Mouse (Mus musculus): ENCODE data around the gene Ins2. TPM values are rescaled to one million over a fixed set of nuclear protein-coding genes. Genes with fewer than 3 reads are reported as not detected.

The Ins2 gene
- 0.60 TPM in 1 of 2 replicates, not detected in the other for polyA plus RNA-seq (2015; fragmentation: Nextera tagmentation; extraction: Ambion mirVana)

- Histone ChIP-seq H3K9ac (replicated peaks) (no peak within 1 kb of the TSS), H3K27me3 (replicated peaks) (no peaks in the 10 kb centered on the region), H3K4me2 (no peak within 1 kb of the TSS), H3K9me3 (replicated peaks) (no peaks in the 10 kb centered on the region), H3K36me3 (no peaks in the 10 kb centered on the region), H3K4me3 (replicated peaks) (no peak within 1 kb of the TSS), H3K27ac (replicated peaks) (no peak within 1 kb of the TSS), H3K4me1 (no peaks in the 10 kb centered on the region)
- no peak for ATAC-seq (ENCODE audit: low FRiP score)
- WGBS: 78% methylated on average over 1 of the region's 1 CpGs
These were observed at the start of gene Ins2 for GRCm38 (mm10) chr7:142743281-142743680. Gene Ins2 (minus strand): TSS chr7:142743381.

GRCm38 (mm10) chr7:142792650-142793275, 49.6 kb upstream of the Ins2 start:
- H3K36me3 ChIP-seq: no peaks in the 10 kb centered on the region
- ATAC-seq (ENCODE audit: low FRiP score): no peak
- no peaks in the 10 kb centered on the region for H3K4me1 ChIP-seq
- H3K9ac ChIP-seq (replicated peaks): no peak overlapping the region
- 40% methylated on average over 1 of the region's 1 CpGs for WGBS
- H3K27me3 ChIP-seq (replicated peaks): no peaks in the 10 kb centered on the region
- no peak overlapping the region for H3K4me2 ChIP-seq
- no peak overlapping the region for H3K4me3 ChIP-seq (replicated peaks)
- no peaks in the 10 kb centered on the region for H3K9me3 ChIP-seq (replicated peaks)
- H3K27ac ChIP-seq (replicated peaks): no peak overlapping the region

- H3K9ac ChIP-seq (replicated peaks): no peak overlapping the region
- H3K27ac ChIP-seq (replicated peaks): no peak overlapping the region
- WGBS: 63% methylated on average over 9 of the region's 9 CpGs
- no peaks in the 10 kb centered on the region for H3K4me1 ChIP-seq
- H3K4me2 ChIP-seq: no peak overlapping the region
- H3K27me3 ChIP-seq (replicated peaks): no peaks in the 10 kb centered on the region
- no peak overlapping the region for H3K4me3 ChIP-seq (replicated peaks)
- no peaks in the 10 kb centered on the region for H3K36me3 ChIP-seq
- ATAC-seq (ENCODE audit: low FRiP score): no peak
- H3K9me3 ChIP-seq (replicated peaks): no peaks in the 10 kb centered on the region
These were observed 46.5 kb upstream of the Ins2 start for GRCm38 (mm10) chr7:142789667-142790066.

GRCm38 (mm10) chr7:142737772-142738171, 5.4 kb downstream of the Ins2 start:
- no peak overlapping the region for H3K9ac ChIP-seq (replicated peaks)
- no peak overlapping the region for H3K27ac ChIP-seq (replicated peaks)
- no peaks in the 10 kb centered on the region for H3K9me3 ChIP-seq (replicated peaks)
- no peak for ATAC-seq (ENCODE audit: low FRiP score)
- H3K27me3 ChIP-seq (replicated peaks): no peaks in the 10 kb centered on the region
- 19% methylated on average over 3 of the region's 3 CpGs for WGBS
- no peaks in the 10 kb centered on the region for H3K4me1 ChIP-seq
- H3K36me3 ChIP-seq: no peaks in the 10 kb centered on the region
- no peak overlapping the region for H3K4me3 ChIP-seq (replicated peaks)
- no peak overlapping the region for H3K4me2 ChIP-seq

GRCm38 (mm10) chr7:142736943-142737490, 6.2 kb downstream of the Ins2 start:
- 76% methylated on average over 1 of the region's 1 CpGs for WGBS
- H3K27ac ChIP-seq (replicated peaks): no peak overlapping the region
- H3K27me3 ChIP-seq (replicated peaks): no peaks in the 10 kb centered on the region
- ATAC-seq (ENCODE audit: low FRiP score): no peak
- no peaks in the 10 kb centered on the region for H3K4me1 ChIP-seq
- H3K9me3 ChIP-seq (replicated peaks): no peaks in the 10 kb centered on the region
- H3K4me2 ChIP-seq: no peak overlapping the region
- no peaks in the 10 kb centered on the region for H3K36me3 ChIP-seq
- no peak overlapping the region for H3K9ac ChIP-seq (replicated peaks)
- no peak overlapping the region for H3K4me3 ChIP-seq (replicated peaks)

GRCm38 (mm10) chr7:142725973-142726372, 17.2 kb downstream of the Ins2 start:
- no peak for ATAC-seq (ENCODE audit: low FRiP score)
- Histone ChIP-seq H3K27me3 (replicated peaks) (no peaks in the 10 kb centered on the region), H3K9ac (replicated peaks) (no peak overlapping the region), H3K4me1 (no peaks in the 10 kb centered on the region), H3K36me3 (no peaks in the 10 kb centered on the region), H3K4me2 (no peak overlapping the region), H3K27ac (replicated peaks) (no peak overlapping the region), H3K9me3 (replicated peaks) (no peaks in the 10 kb centered on the region), H3K4me3 (replicated peaks) (no peak overlapping the region)
- 67% methylated on average over 3 of the region's 3 CpGs for WGBS

GRCm38 (mm10) chr7:142720725-142721124, 22.5 kb downstream of the Ins2 start:
- 9% methylated on average over 2 of the region's 2 CpGs for WGBS

GRCm38 (mm10) chr7:142714783-142715498, 28.2 kb downstream of the Ins2 start:
- Histone ChIP-seq H3K4me2 (peak overlapping the region; percentile 52), H3K9me3 (replicated peaks) (no peaks in the 10 kb centered on the region), H3K27ac (replicated peaks) (no peak overlapping the region), H3K9ac (replicated peaks) (peak overlapping the region; percentile 41), H3K27me3 (replicated peaks) (no peaks in the 10 kb centered on the region), H3K36me3 (no peaks in the 10 kb centered on the region), H3K4me1 (peaks cover 5% of the 10 kb centered on the region; the same call in 1 of the 2 replicates), H3K4me3 (replicated peaks) (peak overlapping the region; percentile 25)
- 17% methylated on average over 8 of the region's 8 CpGs for WGBS
- ATAC-seq (ENCODE audit: low FRiP score): 0 out of 2 replicates have a peak, but pooled peaks have one; percentile 47

More at GRCm38 (mm10) chr7:142720725-142721124, 22.5 kb downstream of the Ins2 start:
- ATAC-seq (ENCODE audit: low FRiP score): no peak
- no peak overlapping the region for H3K9ac ChIP-seq (replicated peaks)
- no peak overlapping the region for H3K4me2 ChIP-seq
- no peak overlapping the region for H3K27ac ChIP-seq (replicated peaks)
- H3K9me3 ChIP-seq (replicated peaks): no peaks in the 10 kb centered on the region
- H3K4me3 ChIP-seq (replicated peaks): no peak overlapping the region
- H3K4me1 ChIP-seq: no peaks in the 10 kb centered on the region
- no peaks in the 10 kb centered on the region for H3K36me3 ChIP-seq
- H3K27me3 ChIP-seq (replicated peaks): no peaks in the 10 kb centered on the region

- no peak overlapping the region for H3K27ac ChIP-seq (replicated peaks)
- H3K9me3 ChIP-seq (replicated peaks): no peaks in the 10 kb centered on the region
- H3K9ac ChIP-seq (replicated peaks): no peak overlapping the region
- 78% methylated on average over 2 of the region's 2 CpGs for WGBS
- H3K4me2 ChIP-seq: no peak overlapping the region
- H3K27me3 ChIP-seq (replicated peaks): no peaks in the 10 kb centered on the region
- no peaks in the 10 kb centered on the region for H3K36me3 ChIP-seq
- H3K4me1 ChIP-seq: no peaks in the 10 kb centered on the region
- no peak overlapping the region for H3K4me3 ChIP-seq (replicated peaks)
- no peak for ATAC-seq (ENCODE audit: low FRiP score)
These were observed 36.3 kb downstream of the Ins2 start for GRCm38 (mm10) chr7:142706873-142707272.

- Histone ChIP-seq H3K4me3 (replicated peaks) (no peak overlapping the region), H3K9me3 (replicated peaks) (no peaks in the 10 kb centered on the region), H3K4me1 (no peaks in the 10 kb centered on the region), H3K9ac (replicated peaks) (no peak overlapping the region), H3K27me3 (replicated peaks) (no peaks in the 10 kb centered on the region), H3K27ac (replicated peaks) (no peak overlapping the region), H3K4me2 (no peak overlapping the region), H3K36me3 (no peaks in the 10 kb centered on the region)
- no peak for ATAC-seq (ENCODE audit: low FRiP score)
- 68% methylated on average over 5 of the region's 5 CpGs for WGBS
These were observed 43.8 kb downstream of the Ins2 start for GRCm38 (mm10) chr7:142699334-142699860.

- 95% methylated on average over 3 of the region's 3 CpGs for WGBS
- Histone ChIP-seq H3K9ac (replicated peaks) (no peak overlapping the region), H3K27ac (replicated peaks) (no peak overlapping the region), H3K9me3 (replicated peaks) (no peaks in the 10 kb centered on the region), H3K4me2 (no peak overlapping the region), H3K4me3 (replicated peaks) (no peak overlapping the region), H3K4me1 (no peaks in the 10 kb centered on the region), H3K36me3 (no peaks in the 10 kb centered on the region), H3K27me3 (replicated peaks) (0 out of 2 replicates have a peak, but pooled peaks cover 3% of the 10 kb centered on the region)
- ATAC-seq (ENCODE audit: low FRiP score): no peak
These were observed 64.6 kb downstream of the Ins2 start for GRCm38 (mm10) chr7:142678611-142679010.
